Mouse (Mus musculus) embryonic facial prominence, embryonic 11.5 days (tissue): ENCODE measurements at regions not wholly inside any gene's neighbourhood (a gene's known extent, or its start where the extent isn't known, plus 50 kb on each side); places are given as distances from the start of the nearest gene placed in this dataset.
A peak's percentile ranks its signal among the peaks of the same experiment; 100 is the strongest.

Experiments
- ATAC-seq: fragments of 200-750 bp; cut with Nextera tagmentation; replicated peaks from 2 replicates; pipeline ENCODE4 v1.8.0; 2017; ENCODE audit warnings: low read depth; ENCODE audit not compliant: insufficient number of reproducible peaks, low FRiP score, low TSS enrichment
- DNase-seq: peaks from one replicate; pipeline ENCODE4 v3.0.0-alpha.2; 2015; ENCODE audit warnings: low spot score
- H3K27ac ChIP-seq: fragments of 300-500 bp; sonication (generic); replicated peaks from 2 replicates; pipeline ENCODE4 v1.5.1; 2014; ENCODE audit warnings: mild to moderate bottlenecking, low read depth, low read length, control low read depth
- H3K27me3 ChIP-seq: fragments of 300-500 bp; sonication (generic); 2 replicates; pipeline ENCODE4 v1.6.1; 2014; ENCODE audit warnings: mild to moderate bottlenecking, low read length, moderate library complexity, mixed read lengths; ENCODE audit not compliant: control insufficient read depth, insufficient read depth
- H3K36me3 ChIP-seq: fragments of 300-500 bp; sonication (generic); replicated peaks from 2 replicates; pipeline ENCODE4 v1.6.1; 2014; ENCODE audit warnings: low read depth, mild to moderate bottlenecking, low read length, moderate library complexity, mixed read lengths; ENCODE audit not compliant: control insufficient read depth, insufficient read depth
- H3K4me1 ChIP-seq: fragments of 300-500 bp; sonication (generic); 2 replicates; pipeline ENCODE4 v1.6.1; 2014; ENCODE audit warnings: low read length, mixed read lengths; ENCODE audit not compliant: control insufficient read depth, insufficient read depth
- H3K4me2 ChIP-seq: fragments of 300-500 bp; sonication (generic); 2 replicates; pipeline ENCODE4 v1.6.1; 2014; ENCODE audit warnings: low read depth, mild to moderate bottlenecking, control low read depth, low read length, moderate library complexity
- H3K4me3 ChIP-seq: fragments of 300-500 bp; sonication (generic); 2 replicates; pipeline ENCODE4 v1.5.1; 2014; ENCODE audit warnings: low read depth, low read length, control low read depth
- H3K9ac ChIP-seq: fragments of 300-500 bp; sonication (generic); replicated peaks from 2 replicates; pipeline ENCODE4 v1.6.1; 2014; ENCODE audit warnings: mild to moderate bottlenecking, control low read depth, low read length
- H3K9me3 ChIP-seq: fragments of 300-500 bp; sonication (generic); replicated peaks from 2 replicates; pipeline ENCODE4 v1.6.1; 2016; ENCODE audit warnings: mild to moderate bottlenecking, low read length, inconsistent platforms, mixed read lengths; ENCODE audit not compliant: control insufficient read depth
- WGBS: fragments of 180-500 bp; shearing (Covaris S2); extraction: QIAGEN DNeasy Blood & Tissue Kit; methylation state at CpG from one replicate; pipeline ENCODE4 v1.1.7; 2014; 5-methylcytosine and 5-hydroxymethylcytosine counted together

DNA sequence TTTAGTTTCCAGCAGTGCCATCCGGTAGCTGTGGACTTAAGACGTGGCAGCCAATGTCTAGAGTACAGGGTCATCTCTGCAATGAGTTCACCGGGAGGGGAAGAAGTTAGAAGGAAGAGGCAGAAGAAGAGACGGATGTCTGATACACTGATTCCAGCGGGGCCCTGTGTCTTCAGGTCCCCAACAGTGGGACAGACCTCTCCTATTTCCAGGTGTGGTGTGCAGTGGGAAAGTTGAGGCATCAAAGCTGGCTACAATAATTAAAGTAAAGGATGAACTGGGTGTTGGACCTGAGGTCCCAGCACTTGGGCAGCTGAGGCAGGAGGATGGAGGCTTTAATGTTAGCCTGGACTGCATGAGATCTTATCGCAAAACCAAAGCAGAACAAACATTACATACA is 70.1 kb upstream of the Psmd7 start:
- 93% methylated on average over 6 of the region's 6 CpGs for WGBS

DNA sequence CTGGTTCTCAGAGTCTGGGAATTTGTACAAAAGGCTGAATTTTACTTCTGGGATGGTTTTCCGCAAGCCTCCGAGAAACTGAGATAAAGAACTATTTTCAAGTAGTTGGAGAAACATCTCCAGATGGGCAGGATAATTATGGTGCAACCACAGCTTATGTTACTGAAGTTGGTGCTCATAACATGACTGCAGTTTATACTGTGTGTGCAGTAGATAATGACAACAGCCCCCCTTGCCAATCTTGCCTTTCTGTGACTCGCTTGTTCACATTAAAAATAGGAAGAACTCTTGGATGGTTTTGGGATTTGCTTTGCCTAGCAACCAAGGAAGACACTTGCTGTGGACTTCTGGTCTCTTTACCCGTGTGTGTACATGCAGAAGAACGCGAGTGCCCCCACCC is 72.4 kb upstream of the Psmd7 start:
- no peak overlapping the region for H3K27ac ChIP-seq
- H3K4me1 ChIP-seq, result no peaks in the 10 kb centered on the region
- no peak overlapping the region for H3K4me2 ChIP-seq
- H3K9ac ChIP-seq, result no peak overlapping the region
- no peaks in the 10 kb centered on the region for H3K27me3 ChIP-seq
- DNase-seq (no peak), ATAC-seq (no peak)
- H3K4me3 ChIP-seq, result no peak overlapping the region
- H3K36me3 ChIP-seq, result no peaks in the 10 kb centered on the region
- 88% methylated on average over 6 of the region's 6 CpGs for WGBS
- H3K9me3 ChIP-seq, result no peaks in the 10 kb centered on the region

More for the DNA sequence above, 70.1 kb upstream of the Psmd7 start:
- H3K27ac ChIP-seq, result no peak overlapping the region
- DNase-seq (no peak), ATAC-seq (no peak)
- H3K9ac ChIP-seq, result no peak overlapping the region
- no peaks in the 10 kb centered on the region for H3K9me3 ChIP-seq
- H3K36me3 ChIP-seq, result no peaks in the 10 kb centered on the region
- H3K4me1 ChIP-seq, result no peaks in the 10 kb centered on the region
- no peaks in the 10 kb centered on the region for H3K27me3 ChIP-seq
- no peak overlapping the region for H3K4me2 ChIP-seq
- no peak overlapping the region for H3K4me3 ChIP-seq

- Histone ChIP-seq H3K27ac (no peak overlapping the region), H3K27me3 (no peaks in the 10 kb centered on the region), H3K4me2 (no peak overlapping the region), H3K4me3 (no peak overlapping the region), H3K4me1 (no peaks in the 10 kb centered on the region), H3K9me3 (no peaks in the 10 kb centered on the region), H3K36me3 (no peaks in the 10 kb centered on the region), H3K9ac (no peak overlapping the region)
- WGBS, result 80% methylated on average over 5 of the region's 5 CpGs
- DNase-seq, result no peak
- ATAC-seq, result no peak
These were observed 81.3 kb upstream of the Psmd7 start for GRCm38 (mm10) chr8:107669608-107670007.

GRCm38 (mm10) chr8:107671471-107671870 is 83.2 kb upstream of the Psmd7 start:
- Histone ChIP-seq H3K4me3 (no peak overlapping the region), H3K36me3 (no peaks in the 10 kb centered on the region), H3K9ac (no peak overlapping the region), H3K9me3 (no peaks in the 10 kb centered on the region), H3K27me3 (no peaks in the 10 kb centered on the region), H3K4me2 (no peak overlapping the region), H3K4me1 (no peaks in the 10 kb centered on the region), H3K27ac (no peak overlapping the region)
- DNase-seq (peak; percentile 31), ATAC-seq (no peak)
- WGBS, result 54% methylated on average over 8 of the region's 8 CpGs

DNA sequence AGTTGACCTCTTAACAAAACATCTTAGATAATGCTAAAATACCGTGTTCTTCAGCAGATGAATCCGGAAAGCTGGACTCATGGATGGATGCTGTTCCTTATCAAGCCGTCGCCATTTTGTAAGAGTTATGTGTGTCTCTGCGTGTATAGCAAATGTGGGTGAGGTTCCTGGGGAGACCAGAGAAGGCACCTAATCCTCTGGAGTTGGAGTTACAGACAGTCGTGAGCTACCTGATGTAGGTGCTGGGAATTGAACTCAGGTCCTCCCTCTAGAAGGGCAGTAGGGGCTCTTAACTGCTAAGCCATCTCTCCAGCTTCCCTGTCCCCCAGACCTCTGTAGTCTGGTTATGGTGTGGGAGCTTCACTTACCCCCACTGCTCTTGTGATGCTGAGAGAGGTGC is 84.4 kb upstream of the Psmd7 start:
- H3K9ac ChIP-seq, result no peak overlapping the region
- DNase-seq (no peak), ATAC-seq (no peak)
- no peak overlapping the region for H3K4me2 ChIP-seq
- no peaks in the 10 kb centered on the region for H3K4me1 ChIP-seq
- no peaks in the 10 kb centered on the region for H3K36me3 ChIP-seq
- H3K27ac ChIP-seq, result no peak overlapping the region
- no peak overlapping the region for H3K4me3 ChIP-seq
- no peaks in the 10 kb centered on the region for H3K27me3 ChIP-seq
- H3K9me3 ChIP-seq, result no peaks in the 10 kb centered on the region; the same call in 1 of the 2 replicates
- WGBS, result 92% methylated on average over 6 of the region's 6 CpGs

- WGBS, result 90% methylated on average over 11 of the region's 11 CpGs
- ATAC-seq, result no peak
- H3K4me1 ChIP-seq, result no peaks in the 10 kb centered on the region
These were observed 93.8 kb upstream of the Psmd7 start for GRCm38 (mm10) chr8:107682066-107682465.

DNA sequence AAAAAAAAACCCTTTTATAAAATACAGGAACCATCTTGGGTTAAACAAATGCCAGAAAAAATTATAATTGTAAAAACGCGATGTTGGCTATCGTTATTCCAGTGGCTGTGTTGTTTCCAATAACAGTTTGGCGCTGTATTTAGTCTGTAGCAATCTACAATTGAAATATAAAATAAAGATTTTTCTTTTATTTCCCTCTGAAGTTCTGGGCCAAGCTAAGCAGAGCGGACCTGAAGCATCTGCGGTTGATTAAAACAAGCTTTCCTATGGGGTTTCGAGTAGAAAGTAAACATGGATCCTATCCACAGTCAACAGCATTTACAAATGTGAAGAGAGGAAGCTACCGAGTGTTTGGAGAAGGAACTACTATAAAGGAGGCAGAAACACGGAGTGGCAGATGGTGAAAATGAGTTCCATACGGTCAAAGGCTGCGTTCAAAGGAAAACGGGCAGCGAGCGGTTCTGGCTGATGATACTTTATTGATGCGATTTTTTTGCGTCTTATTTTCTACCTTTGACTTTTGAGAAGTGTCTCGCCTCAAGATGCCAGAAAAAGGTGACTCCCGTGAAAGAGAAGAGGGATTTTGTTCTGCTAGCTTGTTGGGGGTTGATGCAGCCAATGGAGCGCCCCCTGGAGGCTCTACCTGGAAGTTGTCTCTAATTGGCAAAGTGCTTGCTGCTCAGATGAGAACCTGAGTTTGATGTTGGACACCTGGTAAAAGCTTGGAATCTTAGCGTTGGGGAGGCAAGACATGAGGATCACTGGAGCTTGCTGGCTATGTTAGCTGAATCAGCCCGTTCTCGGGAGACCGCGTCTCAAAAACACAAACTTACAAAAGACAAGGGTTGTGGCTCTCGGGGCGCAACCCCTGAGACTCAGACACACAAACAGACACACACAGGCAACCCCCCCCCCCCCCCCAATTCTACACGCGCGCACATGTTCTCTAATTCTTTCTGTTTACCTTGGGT is 96.7 kb upstream of the Psmd7 start:
- Histone ChIP-seq H3K27me3 (no peaks in the 10 kb centered on the region), H3K4me1 (no peaks in the 10 kb centered on the region), H3K27ac (0 out of 2 replicates have a peak overlapping the region, but pooled peaks have one; percentile 16), H3K9me3 (no peaks in the 10 kb centered on the region), H3K36me3 (no peaks in the 10 kb centered on the region), H3K4me2 (peak overlapping the region; percentile 17), H3K9ac (no peak overlapping the region), H3K4me3 (no peak overlapping the region)
- DNase-seq (peak; percentile 78), ATAC-seq (no peak)
- 38% methylated on average over 29 of the region's 29 CpGs for WGBS

More at GRCm38 (mm10) chr8:107682066-107682465, 93.8 kb upstream of the Psmd7 start:
- Histone ChIP-seq H3K36me3 (no peaks in the 10 kb centered on the region), H3K4me2 (no peak overlapping the region), H3K27me3 (no peaks in the 10 kb centered on the region), H3K27ac (no peak overlapping the region), H3K9ac (no peak overlapping the region), H3K9me3 (no peaks in the 10 kb centered on the region; the same call in 1 of the 2 replicates), H3K4me3 (no peak overlapping the region)
- no peak for DNase-seq

GRCm38 (mm10) chr8:107686936-107687335 is 98.7 kb upstream of the Psmd7 start:
- no peak for DNase-seq
- 59% methylated on average over 5 of the region's 5 CpGs for WGBS

More at GRCm38 (mm10) chr8:107686936-107687335, 98.7 kb upstream of the Psmd7 start:
- no peak for ATAC-seq
- Histone ChIP-seq H3K9me3 (no peaks in the 10 kb centered on the region), H3K4me2 (no peak overlapping the region), H3K9ac (no peak overlapping the region), H3K27me3 (no peaks in the 10 kb centered on the region), H3K27ac (no peak overlapping the region), H3K36me3 (no peaks in the 10 kb centered on the region), H3K4me3 (no peak overlapping the region), H3K4me1 (no peaks in the 10 kb centered on the region)
